In the genomic region with DNA sequence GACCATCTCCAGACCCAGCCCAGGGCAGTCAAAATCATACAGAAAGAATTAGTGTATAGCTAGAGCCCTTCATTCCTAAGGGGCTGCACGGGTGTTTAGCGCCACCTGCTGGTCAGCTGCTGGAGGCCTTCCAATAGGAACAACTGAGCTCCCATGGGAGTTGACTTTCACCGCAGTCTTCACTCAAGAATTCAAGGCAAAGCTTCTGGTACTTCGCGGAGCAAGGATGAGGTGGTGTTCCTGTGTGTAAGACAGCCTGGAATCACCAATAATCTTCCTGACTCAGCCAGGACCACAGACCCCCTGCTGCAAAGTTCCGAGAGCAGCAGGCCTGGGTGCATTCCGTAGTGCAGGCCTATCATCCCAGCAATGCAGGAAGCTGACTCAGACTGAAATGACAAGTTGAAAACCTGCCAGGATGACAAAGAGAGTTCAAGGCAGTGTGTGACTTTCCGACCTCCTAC, we compare ENCODE assay signal across 7 mouse cellular contexts. TPM values are rescaled to one million over a fixed set of nuclear protein-coding genes. Genes with fewer than 3 reads are reported as not detected.
DNase-seq lines count a peak whose midpoint lies in the region; ATAC-seq and TF ChIP-seq lines count a peak whose summit lies in the region.

No protein-coding gene starts in this region.

- intact Hi-C loops in left cerebral cortex, postnatal 36 days (cut with DNase I), result loop anchor here (2.0 kb wide), 2 partner anchors 104 to 284 kb away; no protein-coding TSS in a partner anchor

- TF ChIP-seq POLR2A in small intestine, adult 2 months (IDR thresholded peaks at IDR 0.05; ENCODE audit: low read depth, low read length), result no peak

- no peak overlapping the region for H3K4me2 ChIP-seq in intestine, embryonic 15.5 days (replicated peaks)
- H3K4me2 ChIP-seq in midbrain, embryonic 11.5 days, result no peak overlapping the region

- no peaks in the 10 kb centered on the region for H3K36me3 ChIP-seq in intestine, embryonic 15.5 days
- H3K36me3 ChIP-seq in midbrain, embryonic 11.5 days (ENCODE audit: control insufficient read depth, insufficient read depth, low read length), result no peaks in the 10 kb centered on the region
- H3K36me3 ChIP-seq in small intestine, adult 2 months (ENCODE audit: control insufficient read depth, insufficient read depth, low read length), result no peaks in the 10 kb centered on the region

- no peak overlapping the region for H3K9ac ChIP-seq in intestine, embryonic 15.5 days
- H3K9ac ChIP-seq in midbrain, embryonic 11.5 days (ENCODE audit: low read length), result no peak overlapping the region

- 29% methylated on average over 8 of the region's 8 CpGs for WGBS in intestine, embryonic 15.5 days
- 33% methylated on average over 8 of the region's 8 CpGs for WGBS in midbrain, embryonic 11.5 days
- 29% methylated on average over 8 of the region's 8 CpGs for WGBS in small intestine, adult 2 months

- peaks cover 5% of the 10 kb centered on the region for H3K4me1 ChIP-seq in intestine, embryonic 15.5 days (replicated peaks)
- no peaks in the 10 kb centered on the region for H3K4me1 ChIP-seq in midbrain, embryonic 11.5 days (ENCODE audit: control insufficient read depth, insufficient read depth, low read length)
- H3K4me1 ChIP-seq in small intestine, adult 2 months (ENCODE audit: control insufficient read depth, insufficient read depth, insufficient read length, low read length), result peaks cover 5% of the 10 kb centered on the region

- peak; percentile 98 for TF ChIP-seq CTCF in small intestine, adult 2 months (IDR thresholded peaks at IDR 0.05; ENCODE audit: extremely low read depth, insufficient read length, insufficient replicate concordance, low read depth, low read length)

- no peaks in the 10 kb centered on the region for H3K27me3 ChIP-seq in intestine, embryonic 15.5 days (replicated peaks)
- no peaks in the 10 kb centered on the region for H3K27me3 ChIP-seq in midbrain, embryonic 11.5 days (ENCODE audit: control insufficient read depth, insufficient read depth, low read length)
- H3K27me3 ChIP-seq in small intestine, adult 2 months (ENCODE audit: control insufficient read depth, insufficient read depth, low read length), result no peaks in the 10 kb centered on the region

- DNase-seq in adrenal gland, adult 18-20 months (ENCODE audit: low spot score in 2 of 2), result peak; percentile 92
- peak; percentile 94 for DNase-seq in embryo, embryonic 10.5 days (ENCODE audit: low spot score)
- peak; percentile 63 for DNase-seq in gastrocnemius, postnatal 25 days
- DNase-seq in left cerebral cortex, postnatal 36 days (ENCODE audit: low spot score in 2 of 2), result peak; percentile 71 to 81
- DNase-seq in midbrain, embryonic 11.5 days (ENCODE audit: low spot score, missing footprints), result peak; percentile 99

- peak; percentile 65 for ATAC-seq in intestine, embryonic 15.5 days
- ATAC-seq in midbrain, embryonic 11.5 days (ENCODE audit: low FRiP score), result peak; percentile 68

- H3K4me3 ChIP-seq in intestine, embryonic 15.5 days (replicated peaks), result no peak overlapping the region
- H3K4me3 ChIP-seq in midbrain, embryonic 11.5 days (ENCODE audit: low read depth, low read length), result no peak overlapping the region
- no peak overlapping the region for H3K4me3 ChIP-seq in small intestine, adult 2 months (ENCODE audit: low read depth, low read length)

- H3K27ac ChIP-seq in intestine, embryonic 15.5 days, result no peak overlapping the region
- no peak overlapping the region for H3K27ac ChIP-seq in midbrain, embryonic 11.5 days (ENCODE audit: low read depth, low read length)
- no peak overlapping the region for H3K27ac ChIP-seq in small intestine, adult 2 months (ENCODE audit: insufficient read depth, low read depth, low read length)

- no peaks in the 10 kb centered on the region for H3K9me3 ChIP-seq in intestine, embryonic 15.5 days
- H3K9me3 ChIP-seq in midbrain, embryonic 11.5 days (ENCODE audit: control insufficient read depth, low read length), result no peaks in the 10 kb centered on the region

RNA-seq across cellular contexts. Expression of gene Hsp90aa1, which starts 0.5 kb away (rescaled TPM):
- total RNA-seq in adrenal gland, adult 18-20 months (2021), result 1,000 to 10,000 TPM; 1,046 to 1,696 TPM
- 10 to 100 TPM; 48.5 to 51.3 TPM for total RNA-seq in gastrocnemius, postnatal 25 days (2021)
- 887 and 955 TPM in 2 replicates for polyA plus RNA-seq in intestine, embryonic 15.5 days (2015; fragmentation: Nextera tagmentation; extraction: Ambion mirVana)
- 1,000 to 10,000 TPM; 1,001 to 1,007 TPM for total RNA-seq in left cerebral cortex, postnatal 36 days (2021)
- 1,541 and 1,584 TPM in 2 replicates for polyA plus RNA-seq in midbrain, embryonic 11.5 days (2014; fragmentation: Nextera tagmentation; extraction: Ambion mirVana)
- 21.0 and 23.2 TPM in 2 replicates for polyA plus RNA-seq in small intestine, adult 2 months (2012; rRNA removed)

RNA-seq across cellular contexts. Expression of gene 1700001K19Rik, which starts 20.6 kb away (rescaled TPM):
- not detected for total RNA-seq in adrenal gland, adult 18-20 months (2021)
- not detected for total RNA-seq in gastrocnemius, postnatal 25 days (2021)
- polyA plus RNA-seq in intestine, embryonic 15.5 days (2015; fragmentation: Nextera tagmentation; extraction: Ambion mirVana), result not detected in 2 replicates
- not detected for total RNA-seq in left cerebral cortex, postnatal 36 days (2021)
- 0.14 and 0.34 TPM in 2 replicates for polyA plus RNA-seq in midbrain, embryonic 11.5 days (2014; fragmentation: Nextera tagmentation; extraction: Ambion mirVana)
- polyA plus RNA-seq in small intestine, adult 2 months (2012; rRNA removed), result not detected in 2 replicates

RNA-seq across cellular contexts. Expression of gene Wdr20, which starts 34.7 kb away (rescaled TPM):
- total RNA-seq in adrenal gland, adult 18-20 months (2021), result 10 to 100 TPM; 42.9 to 49.5 TPM
- 10 to 100 TPM; 15.4 to 17.4 TPM for total RNA-seq in gastrocnemius, postnatal 25 days (2021)
- polyA plus RNA-seq in intestine, embryonic 15.5 days (2015; fragmentation: Nextera tagmentation; extraction: Ambion mirVana), result 19.8 and 21.7 TPM in 2 replicates
- 10 to 100 TPM; 45.9 to 46.6 TPM for total RNA-seq in left cerebral cortex, postnatal 36 days (2021)
- 22.9 and 24.7 TPM in 2 replicates for polyA plus RNA-seq in midbrain, embryonic 11.5 days (2014; fragmentation: Nextera tagmentation; extraction: Ambion mirVana)
- 6.1 and 15.5 TPM in 2 replicates for polyA plus RNA-seq in small intestine, adult 2 months (2012; rRNA removed)

Comparison
In these comparisons a context has a peak if more than half of its experiments do, and no peak if none do; other contexts are left out.
1. RNA of gene Hsp90aa1, which starts 0.5 kb away (total RNA-seq): 1,046 to 1,696 TPM in adrenal gland, adult 18-20 months and 1,001 to 1,007 TPM in left cerebral cortex, postnatal 36 days; 48.5 to 51.3 TPM in gastrocnemius, postnatal 25 days; every median in the first group is over 10 times any median in the second.
2. Peak in every context shown above with its lines, with median percentiles within 50 percentile points of each other: DNase-seq.